Mouse (Mus musculus): ENCODE data around the gene Insm2. TPM values are rescaled to one million over a fixed set of nuclear protein-coding genes. Genes with fewer than 3 reads are reported as not detected.

Insm2 gene
- total RNA-seq (2023) = not detected

DNA sequence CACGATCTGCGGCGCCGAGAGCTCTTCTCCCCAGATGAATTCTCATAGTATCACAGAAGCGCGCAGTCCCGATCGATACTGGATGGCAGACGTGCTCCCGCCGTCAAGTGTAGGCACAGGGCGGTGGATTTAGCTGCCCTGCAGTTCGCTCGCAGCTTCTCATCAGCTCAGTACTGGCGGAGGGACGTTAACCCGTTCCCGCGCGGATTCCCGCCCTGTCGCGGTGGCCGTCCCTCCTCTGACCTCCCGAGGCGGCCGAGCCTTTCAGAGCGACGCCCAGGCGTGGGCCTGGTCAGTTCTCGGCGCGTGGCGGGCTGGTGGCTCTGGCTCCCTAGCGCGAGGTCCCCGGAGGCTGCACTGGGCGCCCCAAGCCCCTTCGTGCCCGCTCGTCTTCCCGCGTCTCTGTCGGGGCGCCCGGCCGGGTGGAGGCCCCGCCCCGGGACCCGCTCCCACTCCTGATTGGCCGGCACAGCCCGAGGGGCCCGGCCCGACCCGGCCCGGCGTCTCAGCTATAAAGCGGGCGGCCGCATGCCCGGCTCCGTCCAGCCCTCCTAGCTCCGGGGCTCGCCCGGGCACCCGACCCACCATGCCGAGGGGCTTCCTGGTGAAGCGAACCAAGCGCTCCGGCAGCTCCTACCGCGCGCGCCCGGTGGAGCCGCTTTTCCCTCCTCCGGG, at the start of gene Insm2:
Gene Insm2, plus strand, starts transcription at position 541 of the 675 bp plus-strand sequence.

GRCm38 (mm10) chr12:55565206-55565605, 34.0 kb upstream of the Insm2 start, which contains the start of gene Aldoart2:
Gene Aldoart2 (plus strand): TSS chr12:55565239.

Other genes with a start within 250 kb of the Insm2 start
- gene Psma6, start 215.2 kb upstream of the Insm2 start, total RNA-seq (2023) = 100 to 1,000 TPM in 1 of 2 experiments, 10 to 100 TPM in 1; 91.3 to 105 TPM
- 100 to 1,000 TPM; 225 to 274 TPM for gene Nfkbia, start 106.8 kb upstream of the Insm2 start, total RNA-seq (2023)
- not detected for gene Aldoart2, start 34.2 kb upstream of the Insm2 start, total RNA-seq (2023)
- 10 to 100 TPM; 74.7 to 85.3 TPM for gene Ralgapa1, start 221.7 kb downstream of the Insm2 start, total RNA-seq (2023)
- 10 to 100 TPM in 1 of 2 experiments, 1 to 10 TPM in 1; 9.1 to 11.0 TPM for gene Brms1l, start 236.9 kb downstream of the Insm2 start, total RNA-seq (2023)

All from neutrophil, adult 83 days (primary cell).